Mouse (Mus musculus) G1E (cell line): ENCODE data around the gene Cyp2t4.

Source experiments
- CTCF ChIP-seq: IDR thresholded peaks from 2 replicates; pipeline ENCODE4 v1.5.1; 2012; ENCODE audit warnings: low read depth, low read length, inconsistent platforms, mixed read lengths
- GATA1 ChIP-seq: IDR thresholded peaks from 2 replicates; pipeline ENCODE4 v1.6.1; 2012; ENCODE audit warnings: borderline replicate concordance, low read length, inconsistent platforms, mixed read lengths
- POLR2AphosphoS5 ChIP-seq: IDR thresholded peaks from 2 replicates; pipeline ENCODE4 v1.6.1; 2012; ENCODE audit warnings: low read depth, low read length, inconsistent platforms; ENCODE audit not compliant: insufficient replicate concordance
- TAL1 ChIP-seq: conservative IDR thresholded peaks from 2 replicates; pipeline ENCODE4 v1.6.1; 2012; ENCODE audit warnings: low read depth, low read length, inconsistent platforms, mixed read lengths

- no peak for TF ChIP-seq CTCF
- no peak for TF ChIP-seq POLR2AphosphoS5
- TF ChIP-seq GATA1: no peak
- TF ChIP-seq TAL1: no peak
These were observed 33.8 kb upstream of the Cyp2t4 start, which contains the start of gene Cyp2f2 for GRCm38 (mm10) chr7:27119676-27120075.
